Mouse (Mus musculus): Measurements from ENCODE around the gene Pld3. TPM values are rescaled to one million over a fixed set of nuclear protein-coding genes. Genes with fewer than 3 reads are reported as not detected.
"Not testable (repeated sequence)": the region's sequence is repeated elsewhere in the genome, so short reads cannot be mapped to it uniquely, and the experiment has no call there.

Gene Pld3
- polyA plus RNA-seq, 1 experiment: 50.8 TPM

DNA sequence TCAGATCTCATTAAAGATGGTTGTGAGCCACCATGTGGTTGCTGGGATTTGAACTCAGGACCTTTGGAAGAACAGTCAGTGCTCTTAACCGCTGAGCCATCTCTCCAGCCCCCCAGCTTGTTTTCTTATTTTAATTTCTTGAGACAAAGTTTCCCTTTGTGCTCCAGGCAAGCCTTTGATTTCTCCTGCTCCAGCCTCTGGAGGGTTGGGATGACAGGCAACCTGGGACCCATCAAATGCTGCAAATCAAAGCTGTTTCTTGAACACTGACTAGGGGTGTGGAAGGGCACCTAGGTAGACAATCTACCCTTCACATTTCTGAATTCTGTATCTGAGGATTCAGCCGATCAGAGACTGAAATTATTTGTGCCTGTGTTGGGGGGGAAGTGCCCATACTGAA, 42.2 kb downstream of the Pld3 start:
- TF ChIP-seq EP300 (IDR thresholded peaks at IDR 0.05; ENCODE audit: insufficient read depth, low read depth, low read length) (no peak), CTCF (IDR thresholded peaks at IDR 0.05; ENCODE audit: low read depth, low read length) (no peak), POLR2A (IDR thresholded peaks at IDR 0.05; ENCODE audit: insufficient read depth, low read length) (no peak)
- Histone ChIP-seq H3K36me3 (ENCODE audit: control insufficient read depth, insufficient read depth, low read length, poor library complexity, severe bottlenecking) (no peaks in the 10 kb centered on the region), H3K9me3 (replicated peaks; ENCODE audit: control insufficient read depth, insufficient read depth, low read length, poor library complexity, severe bottlenecking) (no peaks in the 10 kb centered on the region), H3K4me1 (ENCODE audit: control insufficient read depth, insufficient read depth, low read length) (peaks cover 6% of the 10 kb centered on the region), H3K4me3 (ENCODE audit: low read depth, low read length) (no peak overlapping the region), H3K9ac (ENCODE audit: low read depth, poor library complexity, severe bottlenecking) (no peak overlapping the region), H3K27ac (ENCODE audit: insufficient read depth, low read length) (no peak overlapping the region), H3K27me3 (ENCODE audit: control insufficient read depth, insufficient read depth, low read length, poor library complexity, severe bottlenecking) (no peaks in the 10 kb centered on the region)

GRCm38 (mm10) chr7:27508648-27509005, 44.4 kb downstream of the Pld3 start:
- Histone ChIP-seq H3K27me3 (ENCODE audit: control insufficient read depth, insufficient read depth, low read length, poor library complexity, severe bottlenecking) (no peaks in the 10 kb centered on the region), H3K9me3 (replicated peaks; ENCODE audit: control insufficient read depth, insufficient read depth, low read length, poor library complexity, severe bottlenecking) (no peaks in the 10 kb centered on the region), H3K4me3 (ENCODE audit: low read depth, low read length) (0 out of 2 replicates have a peak overlapping the region, but pooled peaks have one; percentile 31), H3K9ac (ENCODE audit: low read depth, poor library complexity, severe bottlenecking) (peak overlapping the region; percentile 45), H3K27ac (ENCODE audit: insufficient read depth, low read length) (no peak overlapping the region), H3K36me3 (ENCODE audit: control insufficient read depth, insufficient read depth, low read length, poor library complexity, severe bottlenecking) (no peaks in the 10 kb centered on the region), H3K4me1 (ENCODE audit: control insufficient read depth, insufficient read depth, low read length) (peaks cover 9% of the 10 kb centered on the region)
- TF ChIP-seq CTCF (IDR thresholded peaks at IDR 0.05; ENCODE audit: low read depth, low read length) (peak; percentile 75), POLR2A (IDR thresholded peaks at IDR 0.05; ENCODE audit: insufficient read depth, low read length) (no peak), EP300 (IDR thresholded peaks at IDR 0.05; ENCODE audit: insufficient read depth, low read depth, low read length) (no peak)

DNA sequence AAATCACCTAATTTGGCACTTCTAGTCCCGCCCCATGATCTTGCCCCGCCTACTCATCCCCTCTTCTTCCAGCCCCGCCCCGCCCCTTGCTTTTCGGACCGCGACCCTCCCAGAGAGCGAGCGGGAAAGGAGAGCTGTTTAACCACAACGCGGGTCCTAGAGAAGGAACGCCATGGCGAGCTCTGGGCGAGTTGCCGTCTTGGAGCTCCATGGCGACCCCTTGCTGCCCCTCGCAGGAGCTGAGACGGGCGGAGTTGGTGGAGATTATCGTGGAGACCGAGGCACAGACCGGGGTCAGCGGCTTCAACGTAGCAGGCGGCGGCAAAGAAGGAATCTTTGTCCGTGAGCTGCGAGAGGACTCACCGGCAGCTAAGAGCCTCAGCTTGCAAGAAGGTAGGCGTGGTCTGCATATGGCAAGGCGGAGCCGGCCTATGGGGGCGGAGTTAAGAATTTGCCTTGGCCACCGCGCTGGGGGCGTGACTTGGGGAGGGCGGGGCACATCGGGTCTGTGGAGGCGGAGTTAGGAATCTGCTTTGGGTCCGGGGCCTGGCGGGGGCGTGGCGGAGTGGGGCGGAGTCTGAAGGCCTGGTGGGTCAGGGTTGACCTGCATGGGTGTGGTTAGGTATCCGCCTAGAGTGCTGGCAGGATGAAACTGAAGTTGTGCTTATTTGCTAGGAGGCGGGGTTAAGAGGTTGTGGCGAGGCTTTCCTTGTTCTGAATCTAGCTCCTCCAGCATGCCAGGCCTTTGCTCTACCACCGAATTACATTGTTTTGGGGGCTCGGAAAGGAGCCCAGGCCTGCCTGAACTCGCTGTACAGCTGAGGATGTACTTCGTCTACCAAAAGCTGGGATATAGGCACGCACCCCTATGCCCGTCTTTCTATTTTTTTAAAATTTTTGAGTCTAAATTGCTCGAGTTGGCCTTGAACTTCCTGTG, 45.0 kb downstream of the Pld3 start:
- Histone ChIP-seq H3K27ac (ENCODE audit: insufficient read depth, low read length) (peak overlapping the region; percentile 90), H3K9me3 (replicated peaks; ENCODE audit: control insufficient read depth, insufficient read depth, low read length, poor library complexity, severe bottlenecking) (no peaks in the 10 kb centered on the region), H3K36me3 (ENCODE audit: control insufficient read depth, insufficient read depth, low read length, poor library complexity, severe bottlenecking) (no peaks in the 10 kb centered on the region), H3K27me3 (ENCODE audit: control insufficient read depth, insufficient read depth, low read length, poor library complexity, severe bottlenecking) (no peaks in the 10 kb centered on the region), H3K4me3 (ENCODE audit: low read depth, low read length) (peak overlapping the region; percentile 77), H3K9ac (ENCODE audit: low read depth, poor library complexity, severe bottlenecking) (peak overlapping the region; percentile 62), H3K4me1 (ENCODE audit: control insufficient read depth, insufficient read depth, low read length) (peaks cover 9% of the 10 kb centered on the region)
- no peak; the same call in 1 of the 2 replicates for TF ChIP-seq EP300 (IDR thresholded peaks at IDR 0.05; ENCODE audit: insufficient read depth, low read depth, low read length)
- peak; percentile 96 for TF ChIP-seq POLR2A (IDR thresholded peaks at IDR 0.05; ENCODE audit: insufficient read depth, low read length)
- no peak for TF ChIP-seq CTCF (IDR thresholded peaks at IDR 0.05; ENCODE audit: low read depth, low read length)

GRCm38 (mm10) chr7:27506765-27507370, 46.1 kb downstream of the Pld3 start:
- Histone ChIP-seq H3K9ac (ENCODE audit: low read depth, poor library complexity, severe bottlenecking) (peak overlapping the region; percentile 62; the same call in 1 of the 2 replicates), H3K27me3 (ENCODE audit: control insufficient read depth, insufficient read depth, low read length, poor library complexity, severe bottlenecking) (no peaks in the 10 kb centered on the region), H3K27ac (ENCODE audit: insufficient read depth, low read length) (peak overlapping the region; percentile 58; the same call in 1 of the 2 replicates), H3K4me1 (ENCODE audit: control insufficient read depth, insufficient read depth, low read length) (peaks cover 9% of the 10 kb centered on the region), H3K36me3 (ENCODE audit: control insufficient read depth, insufficient read depth, low read length, poor library complexity, severe bottlenecking) (no peaks in the 10 kb centered on the region), H3K4me3 (ENCODE audit: low read depth, low read length) (no peak overlapping the region), H3K9me3 (replicated peaks; ENCODE audit: control insufficient read depth, insufficient read depth, low read length, poor library complexity, severe bottlenecking) (no peaks in the 10 kb centered on the region)
- TF ChIP-seq EP300 (IDR thresholded peaks at IDR 0.05; ENCODE audit: insufficient read depth, low read depth, low read length) (no peak), CTCF (IDR thresholded peaks at IDR 0.05; ENCODE audit: low read depth, low read length) (no peak), POLR2A (IDR thresholded peaks at IDR 0.05; ENCODE audit: insufficient read depth, low read length) (no peak)

- no peak for TF ChIP-seq EP300 (IDR thresholded peaks at IDR 0.05; ENCODE audit: insufficient read depth, low read depth, low read length)
- H3K27me3 ChIP-seq (ENCODE audit: control insufficient read depth, insufficient read depth, low read length, poor library complexity, severe bottlenecking): no peaks in the 10 kb centered on the region
- H3K36me3 ChIP-seq (ENCODE audit: control insufficient read depth, insufficient read depth, low read length, poor library complexity, severe bottlenecking): no peaks in the 10 kb centered on the region
- H3K9ac ChIP-seq (ENCODE audit: low read depth, poor library complexity, severe bottlenecking): no peak overlapping the region
- no peak overlapping the region for H3K27ac ChIP-seq (ENCODE audit: insufficient read depth, low read length)
- peaks cover 10% of the 10 kb centered on the region for H3K4me1 ChIP-seq (ENCODE audit: control insufficient read depth, insufficient read depth, low read length)
- no peaks in the 10 kb centered on the region for H3K9me3 ChIP-seq (replicated peaks; ENCODE audit: control insufficient read depth, insufficient read depth, low read length, poor library complexity, severe bottlenecking)
- H3K4me3 ChIP-seq (ENCODE audit: low read depth, low read length): no peak overlapping the region
Observed at GRCm38 (mm10) chr7:27501620-27502019, 51.4 kb downstream of the Pld3 start.

- Histone ChIP-seq H3K36me3 (ENCODE audit: control insufficient read depth, insufficient read depth, low read length, poor library complexity, severe bottlenecking) (no peaks in the 10 kb centered on the region), H3K4me3 (ENCODE audit: low read depth, low read length) (peak within 1 kb of the TSS; percentile 28), H3K9ac (ENCODE audit: low read depth, poor library complexity, severe bottlenecking) (no peak within 1 kb of the TSS), H3K9me3 (replicated peaks; ENCODE audit: control insufficient read depth, insufficient read depth, low read length, poor library complexity, severe bottlenecking) (no peaks in the 10 kb centered on the region), H3K27me3 (ENCODE audit: control insufficient read depth, insufficient read depth, low read length, poor library complexity, severe bottlenecking) (no peaks in the 10 kb centered on the region), H3K27ac (ENCODE audit: insufficient read depth, low read length) (peak within 1 kb of the TSS; percentile 43), H3K4me1 (ENCODE audit: control insufficient read depth, insufficient read depth, low read length) (peaks cover 7% of the 10 kb centered on the region)
- TF ChIP-seq EP300 (IDR thresholded peaks at IDR 0.05; ENCODE audit: insufficient read depth, low read depth, low read length) (0 out of 2 replicates have a peak, but pooled peaks have one; percentile 7), CTCF (IDR thresholded peaks at IDR 0.05; ENCODE audit: low read depth, low read length) (no peak)
Observed at GRCm38 (mm10) chr7:27499036-27499435, 54.0 kb downstream of the Pld3 start, which contains the start of gene Prx. Prx (plus strand) TSS chr7:27499324.

DNA sequence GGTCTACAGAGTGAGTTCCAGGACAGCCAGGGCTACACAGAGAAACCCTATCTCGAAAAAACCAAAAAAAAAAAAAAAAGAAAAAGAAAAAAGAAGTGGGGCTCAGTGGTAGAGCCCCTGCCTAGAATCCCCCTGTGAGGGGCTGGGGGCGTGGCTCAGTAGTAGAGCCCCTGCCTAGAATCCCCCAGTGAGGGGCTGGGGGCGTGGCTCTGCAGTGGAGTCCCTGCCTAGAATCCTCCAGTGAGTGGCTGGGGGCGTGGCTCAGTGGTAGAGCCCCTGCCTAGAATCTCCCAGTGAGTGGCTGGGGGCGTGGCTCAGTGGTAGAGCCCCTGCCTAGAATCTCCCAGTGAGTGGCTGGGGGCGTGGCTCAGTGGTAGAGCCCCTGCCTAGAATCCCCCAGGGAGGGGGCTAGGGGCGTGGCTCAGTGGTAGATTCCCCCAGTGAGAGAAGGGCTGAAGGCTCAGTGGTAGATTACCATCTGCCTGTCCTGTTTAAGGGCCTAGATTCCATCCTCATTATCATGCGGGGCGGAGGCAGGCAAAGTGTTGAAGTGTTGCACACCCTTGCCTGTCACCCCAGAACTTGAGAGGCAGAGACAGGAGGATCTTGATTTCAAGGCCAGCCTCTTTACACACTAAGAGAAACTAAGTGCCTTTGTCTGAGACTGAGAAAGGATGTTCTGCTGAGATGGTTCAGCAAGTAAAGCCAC, 58.2 kb downstream of the Pld3 start:
- H3K4me3 ChIP-seq (ENCODE audit: low read depth, low read length); H3K9ac ChIP-seq (ENCODE audit: low read depth, poor library complexity, severe bottlenecking); H3K27me3 ChIP-seq (ENCODE audit: control insufficient read depth, insufficient read depth, low read length, poor library complexity, severe bottlenecking); H3K9me3 ChIP-seq (replicated peaks; ENCODE audit: control insufficient read depth, insufficient read depth, low read length, poor library complexity, severe bottlenecking); H3K27ac ChIP-seq (ENCODE audit: insufficient read depth, low read length); H3K36me3 ChIP-seq (ENCODE audit: control insufficient read depth, insufficient read depth, low read length, poor library complexity, severe bottlenecking): not testable (repeated sequence)
- peaks cover 10% of the 10 kb centered on the region for H3K4me1 ChIP-seq (ENCODE audit: control insufficient read depth, insufficient read depth, low read length)

All from ES-Bruce4 (cell line).